In genomic region chr6:120943964-120944363, GRCm38 (mm10) we compare ENCODE assay signal across 24 mouse cellular contexts.
"Had no signal": no experiment of that assay in that cellular context is flagged by ENCODE, and none has a peak within 500 bp of the region (broad histone marks: within the 10 kb centered on the region; RNA-seq: fewer than 3 reads in every experiment).

No protein-coding gene starts in this region.

- H3K36me3 ChIP-seq: intestine, embryonic 15.5 days; limb, embryonic 10.5 days had no signal

- ATAC-seq: hindbrain, embryonic 16.5 days; inflammation-experienced regulatory T-cells, adult 6 months; intestine, embryonic 15.5 days; intestine, postnatal 0 days had no signal

- H3K27me3 ChIP-seq: heart, embryonic 13.5 days; heart, embryonic 15.5 days; hindbrain, embryonic 12.5 days; intestine, embryonic 15.5 days; limb, embryonic 12.5 days had no signal

- H3K4me1 ChIP-seq: heart, embryonic 13.5 days; heart, embryonic 15.5 days; hindbrain, embryonic 10.5 days; hindbrain, embryonic 12.5 days; intestine, embryonic 15.5 days; limb, embryonic 10.5 days; limb, embryonic 12.5 days had no signal

- H3K4me2 ChIP-seq: heart, embryonic 11.5 days; heart, embryonic 13.5 days; heart, embryonic 15.5 days; hindbrain, embryonic 12.5 days; hindbrain, embryonic 14.5 days; intestine, embryonic 15.5 days; limb, embryonic 12.5 days had no signal

- H3K9me3 ChIP-seq: heart, embryonic 13.5 days; heart, embryonic 15.5 days; hindbrain, embryonic 10.5 days; hindbrain, embryonic 12.5 days; intestine, embryonic 15.5 days; limb, embryonic 10.5 days; limb, embryonic 12.5 days had no signal

- H3K9ac ChIP-seq: heart, embryonic 13.5 days; heart, embryonic 15.5 days; hindbrain, embryonic 12.5 days; hindbrain, embryonic 14.5 days; intestine, embryonic 15.5 days; limb, embryonic 12.5 days had no signal

- DNase-seq: gastrocnemius, postnatal 14 days; gastrocnemius, postnatal 36 days; heart, adult 11 months; heart, adult 2 months; heart, postnatal 4 days; kidney, adult 18-20 months; kidney, adult 8-10 months; kidney, postnatal 10 days; kidney, postnatal 25 days; kidney, postnatal 4 days had no signal

- H3K4me3 ChIP-seq: heart, adult 2 months; heart, embryonic 13.5 days; heart, embryonic 15.5 days; hindbrain, embryonic 10.5 days; hindbrain, embryonic 12.5 days; intestine, embryonic 15.5 days; layer of hippocampus, adult 2 months; left cerebral cortex, adult 2 months; limb, embryonic 10.5 days; limb, embryonic 12.5 days had no signal

- H3K27ac ChIP-seq: heart, adult 2 months; heart, embryonic 13.5 days; heart, embryonic 15.5 days; hindbrain, embryonic 10.5 days; hindbrain, embryonic 12.5 days; hindbrain, embryonic 14.5 days; intestine, embryonic 15.5 days; layer of hippocampus, adult 2 months; left cerebral cortex, adult 2 months; limb, embryonic 10.5 days; limb, embryonic 12.5 days had no signal
